Mouse (Mus musculus): ENCODE data around the gene Gm11563. TPM values are rescaled to one million over a fixed set of nuclear protein-coding genes. Genes with fewer than 3 reads are reported as not detected.
"Not testable (repeated sequence)": the region's sequence is repeated elsewhere in the genome, so short reads cannot be mapped to it uniquely, and the experiment has no call there.

Gm11563 gene
- total and polyA plus RNA-seq, 2 experiments from 2014 or later, result not detected

DNA sequence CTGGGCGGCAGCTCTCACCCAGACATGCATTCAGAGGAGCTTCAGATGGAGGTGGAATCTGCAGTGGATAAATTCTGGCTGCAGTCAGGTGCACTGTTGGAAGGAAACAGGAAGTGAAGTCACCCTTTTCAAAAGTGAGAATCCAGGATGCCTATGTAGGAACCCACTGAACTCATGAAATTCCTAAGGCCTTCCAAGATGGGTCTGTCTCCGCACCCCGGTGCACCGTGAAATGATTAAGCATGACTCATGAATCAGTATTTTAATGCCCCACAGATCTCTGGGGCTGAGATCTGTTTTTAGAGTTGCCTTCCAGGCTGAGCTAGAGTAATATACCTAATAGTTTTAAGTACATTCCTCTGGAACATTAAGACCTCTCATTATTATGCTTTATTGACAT, 496 bp upstream of the Gm11563 start:
- Histone ChIP-seq H3K9ac (replicated peaks; ENCODE audit: low read length, poor library complexity, severe bottlenecking) (no peak overlapping the region), H3K27ac (ENCODE audit: low read depth, low read length) (no peak overlapping the region), H3K4me1 (ENCODE audit: insufficient read depth, low read length) (no peaks in the 10 kb centered on the region), H3K4me3 (ENCODE audit: low read depth, low read length) (no peak overlapping the region), H3K27me3 (ENCODE audit: insufficient read depth, low read length) (no peaks in the 10 kb centered on the region), H3K9me3 (ENCODE audit: low read length) (no peaks in the 10 kb centered on the region), H3K36me3 (ENCODE audit: insufficient read depth, low read length) (no peaks in the 10 kb centered on the region), H3K4me2 (ENCODE audit: low read depth, low read length, poor library complexity, severe bottlenecking) (no peak overlapping the region)
- DNase-seq (ENCODE audit: low spot score) (no peak), ATAC-seq (ENCODE audit: low FRiP score) (no peak)
- TF ChIP-seq CTCF (IDR thresholded peaks at IDR 0.05), result no peak
- WGBS, result 92% methylated on average over 4 of the region's 4 CpGs

DNA sequence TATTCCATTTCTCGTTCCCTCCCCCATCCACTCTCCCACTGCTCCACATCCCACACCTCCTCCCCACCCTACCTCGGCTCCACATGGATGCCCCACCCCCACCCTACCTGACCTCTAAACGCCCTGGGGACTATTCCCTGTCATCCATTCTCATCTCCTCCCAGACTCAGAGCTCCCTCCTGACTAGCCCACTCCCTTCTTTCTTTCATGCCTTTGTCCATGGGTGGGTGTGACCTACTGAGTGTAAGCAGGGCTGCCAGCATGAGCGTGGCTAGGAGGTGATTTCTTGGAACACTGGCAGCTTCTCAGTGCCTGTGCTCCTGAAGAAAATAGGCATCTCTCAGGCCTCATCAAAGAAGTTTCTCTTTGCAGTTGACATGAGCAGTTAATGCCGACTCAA, 1.7 kb downstream of the Gm11563 start:
- H3K4me1 ChIP-seq (ENCODE audit: insufficient read depth, low read length), result no peaks in the 10 kb centered on the region

DNA sequence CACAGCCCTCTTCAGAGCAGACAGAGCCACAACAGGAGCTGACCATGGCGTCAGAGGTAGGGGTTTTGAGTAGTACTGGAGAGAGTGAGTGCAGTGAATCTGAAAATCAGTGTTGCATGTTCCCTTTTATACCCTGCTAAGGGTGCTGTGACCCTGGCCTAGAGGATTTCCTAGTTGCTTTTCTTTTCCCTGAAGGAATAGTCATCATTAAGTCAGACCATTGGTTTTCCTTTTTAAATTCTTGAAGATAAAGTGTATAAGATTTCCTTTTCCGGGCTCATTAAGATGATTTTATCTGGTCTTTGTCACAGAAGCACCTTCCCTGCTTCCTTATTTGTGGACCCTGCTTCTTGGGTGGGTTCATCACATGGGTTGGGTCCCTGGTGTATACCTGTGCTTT, 8.6 kb downstream of the Gm11563 start, which contains the start of gene Gm11555:
Gm11555 (minus strand) TSS at position 101 of the 400 bp plus-strand sequence.
- TF ChIP-seq CTCF (IDR thresholded peaks at IDR 0.05), result no peak
- Histone ChIP-seq H3K4me1 (ENCODE audit: insufficient read depth, low read length) (no peaks in the 10 kb centered on the region), H3K9ac (replicated peaks; ENCODE audit: low read length, poor library complexity, severe bottlenecking) (no peak within 1 kb of the TSS), H3K27me3 (ENCODE audit: insufficient read depth, low read length) (no peaks in the 10 kb centered on the region), H3K27ac (ENCODE audit: low read depth, low read length) (no peak within 1 kb of the TSS), H3K36me3 (ENCODE audit: insufficient read depth, low read length) (no peaks in the 10 kb centered on the region), H3K4me3 (ENCODE audit: low read depth, low read length) (no peak within 1 kb of the TSS), H3K9me3 (ENCODE audit: low read length) (no peaks in the 10 kb centered on the region), H3K4me2 (ENCODE audit: low read depth, low read length, poor library complexity, severe bottlenecking) (no peak within 1 kb of the TSS)
- ATAC-seq (ENCODE audit: low FRiP score) (no peak), DNase-seq (ENCODE audit: low spot score) (no peak)
- 88% methylated on average over 2 of the region's 2 CpGs for WGBS

More for the DNA sequence above, 1.7 kb downstream of the Gm11563 start:
- Histone ChIP-seq H3K27ac (ENCODE audit: low read depth, low read length) (no peak overlapping the region), H3K4me3 (ENCODE audit: low read depth, low read length) (no peak overlapping the region), H3K9me3 (ENCODE audit: low read length) (no peaks in the 10 kb centered on the region), H3K9ac (replicated peaks; ENCODE audit: low read length, poor library complexity, severe bottlenecking) (no peak overlapping the region), H3K36me3 (ENCODE audit: insufficient read depth, low read length) (no peaks in the 10 kb centered on the region), H3K27me3 (ENCODE audit: insufficient read depth, low read length) (no peaks in the 10 kb centered on the region), H3K4me2 (ENCODE audit: low read depth, low read length, poor library complexity, severe bottlenecking) (no peak overlapping the region)
- DNase-seq (ENCODE audit: low spot score) (no peak), ATAC-seq (ENCODE audit: low FRiP score) (no peak)
- no peak for TF ChIP-seq CTCF (IDR thresholded peaks at IDR 0.05)
- 48% methylated on average over 5 of the region's 5 CpGs for WGBS

DNA sequence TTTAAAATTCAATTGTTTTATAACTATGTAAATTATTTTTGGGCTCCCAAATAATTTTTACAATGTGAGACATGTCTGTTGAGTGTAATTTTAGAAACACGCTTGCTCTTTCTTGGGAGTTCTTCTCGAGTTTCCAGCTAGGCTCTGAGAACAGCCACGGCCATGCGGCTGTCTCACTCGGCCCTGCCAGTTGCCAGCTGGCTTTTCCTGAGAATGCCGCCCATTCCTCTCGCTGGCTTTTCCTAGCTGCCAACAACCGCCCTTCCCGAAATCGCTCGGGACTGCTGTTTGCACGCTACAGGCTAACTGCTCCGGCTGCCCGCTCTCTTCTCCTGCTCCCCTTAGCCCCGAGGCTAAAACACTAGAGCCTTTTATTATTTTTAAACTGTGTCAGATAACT, 12.3 kb downstream of the Gm11563 start:
- Histone ChIP-seq H3K9me3 (ENCODE audit: low read length) (no peaks in the 10 kb centered on the region), H3K4me2 (ENCODE audit: low read depth, low read length, poor library complexity, severe bottlenecking) (no peak overlapping the region), H3K27me3 (ENCODE audit: insufficient read depth, low read length) (no peaks in the 10 kb centered on the region), H3K27ac (ENCODE audit: low read depth, low read length) (no peak overlapping the region), H3K9ac (replicated peaks; ENCODE audit: low read length, poor library complexity, severe bottlenecking) (no peak overlapping the region), H3K36me3 (ENCODE audit: insufficient read depth, low read length) (no peaks in the 10 kb centered on the region), H3K4me3 (ENCODE audit: low read depth, low read length) (no peak overlapping the region), H3K4me1 (ENCODE audit: insufficient read depth, low read length) (no peaks in the 10 kb centered on the region)
- TF ChIP-seq CTCF (IDR thresholded peaks at IDR 0.05), result no peak
- ATAC-seq (ENCODE audit: low FRiP score), result no peak
- no peak for DNase-seq (ENCODE audit: low spot score)
- 91% methylated on average over 15 of the region's 15 CpGs for WGBS

DNA sequence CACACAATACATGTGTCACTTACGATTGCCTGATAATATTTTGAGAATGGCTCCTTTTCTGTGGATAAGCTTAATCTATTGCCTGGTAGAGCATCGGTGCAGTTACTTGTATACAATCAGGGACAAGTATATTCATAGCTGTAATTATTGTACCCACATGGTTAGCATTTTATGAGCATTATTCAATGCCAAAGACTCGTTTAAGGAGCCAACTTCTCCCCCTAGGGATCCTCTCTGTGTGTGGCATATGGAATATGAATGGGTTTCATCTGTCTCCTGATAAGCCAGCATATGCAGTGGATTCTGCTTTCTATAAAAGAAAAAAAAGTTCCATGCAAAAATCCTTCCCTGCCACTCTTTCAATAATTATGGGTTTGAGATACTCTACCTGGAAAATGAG, 14.4 kb downstream of the Gm11563 start:
- H3K27me3 ChIP-seq (ENCODE audit: insufficient read depth, low read length), result no peaks in the 10 kb centered on the region
- no peaks in the 10 kb centered on the region for H3K36me3 ChIP-seq (ENCODE audit: insufficient read depth, low read length)
- H3K9me3 ChIP-seq (ENCODE audit: low read length), result no peaks in the 10 kb centered on the region
- no peak overlapping the region for H3K27ac ChIP-seq (ENCODE audit: low read depth, low read length)
- H3K4me1 ChIP-seq (ENCODE audit: insufficient read depth, low read length), result no peaks in the 10 kb centered on the region
- no peak overlapping the region for H3K9ac ChIP-seq (replicated peaks; ENCODE audit: low read length, poor library complexity, severe bottlenecking)
- H3K4me2 ChIP-seq (ENCODE audit: low read depth, low read length, poor library complexity, severe bottlenecking), result no peak overlapping the region
- 74% methylated on average over 3 of the region's 3 CpGs for WGBS
- peak; percentile 31 for DNase-seq (ENCODE audit: low spot score)
- no peak overlapping the region for H3K4me3 ChIP-seq (ENCODE audit: low read depth, low read length)
- TF ChIP-seq CTCF (IDR thresholded peaks at IDR 0.05), result no peak
- ATAC-seq (ENCODE audit: low FRiP score), result no peak

DNA sequence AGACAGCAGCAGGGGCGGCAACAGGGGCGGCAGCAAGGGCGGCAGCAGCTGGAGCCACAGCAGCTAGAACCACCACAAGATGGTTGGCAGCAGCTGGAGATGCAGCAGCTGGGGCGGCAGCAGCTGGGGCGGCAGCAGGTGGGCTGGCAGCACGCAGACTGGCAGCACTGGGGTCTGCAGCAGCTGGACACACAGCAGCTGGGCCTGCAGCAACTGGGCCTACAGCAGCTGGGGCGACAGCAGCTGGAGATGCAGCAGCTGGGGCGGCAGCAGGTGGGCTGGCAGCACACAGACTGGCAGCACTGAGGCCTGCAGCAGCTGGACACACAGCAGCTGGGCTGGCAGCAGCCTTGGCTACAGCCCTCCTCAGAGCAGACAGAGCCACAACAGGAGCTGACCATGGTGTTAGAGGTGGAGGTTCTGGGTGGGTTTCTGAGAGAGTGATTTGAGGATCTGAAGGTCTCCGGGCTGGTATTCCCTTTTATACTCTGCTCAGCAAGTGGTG, 15.1 kb downstream of the Gm11563 start, which contains the start of gene Krtap4-7:
Krtap4-7 (minus strand) TSS at position 455 of the 505 bp plus-strand sequence.
- not testable (repeated sequence) for H3K27me3 ChIP-seq (ENCODE audit: insufficient read depth, low read length); H3K9me3 ChIP-seq (ENCODE audit: low read length); H3K9ac ChIP-seq (replicated peaks; ENCODE audit: low read length, poor library complexity, severe bottlenecking); H3K4me3 ChIP-seq (ENCODE audit: low read depth, low read length); DNase-seq (ENCODE audit: low spot score); ATAC-seq (ENCODE audit: low FRiP score); H3K4me1 ChIP-seq (ENCODE audit: insufficient read depth, low read length); H3K4me2 ChIP-seq (ENCODE audit: low read depth, low read length, poor library complexity, severe bottlenecking); H3K27ac ChIP-seq (ENCODE audit: low read depth, low read length); H3K36me3 ChIP-seq (ENCODE audit: insufficient read depth, low read length)
- WGBS, result 85% methylated on average over 9 of the region's 9 CpGs
